Mouse (Mus musculus): ENCODE results near the gene Wdr48. TPM values are rescaled to one million over a fixed set of nuclear protein-coding genes. Genes with fewer than 3 reads are reported as not detected.

The Wdr48 gene
- total RNA-seq (2015; ENCODE audit: low replicate concordance) (31.3 and 85.3 TPM in 2 replicates), total RNA-seq (2017; ENCODE audit: low replicate concordance) (23.1 and 25.5 TPM in 2 replicates)

- peak; percentile 99 for ATAC-seq (replicated peaks; ENCODE audit: low FRiP score, poor library complexity, severe bottlenecking)
These were observed at the start of gene Wdr48 for GRCm38 (mm10) chr9:119894339-119895009. Wdr48 (plus strand) TSS chr9:119894878.

GRCm38 (mm10) chr9:119847187-119847586, 47.5 kb upstream of the Wdr48 start:
- no peak for ATAC-seq (replicated peaks; ENCODE audit: low FRiP score, poor library complexity, severe bottlenecking)

DNA sequence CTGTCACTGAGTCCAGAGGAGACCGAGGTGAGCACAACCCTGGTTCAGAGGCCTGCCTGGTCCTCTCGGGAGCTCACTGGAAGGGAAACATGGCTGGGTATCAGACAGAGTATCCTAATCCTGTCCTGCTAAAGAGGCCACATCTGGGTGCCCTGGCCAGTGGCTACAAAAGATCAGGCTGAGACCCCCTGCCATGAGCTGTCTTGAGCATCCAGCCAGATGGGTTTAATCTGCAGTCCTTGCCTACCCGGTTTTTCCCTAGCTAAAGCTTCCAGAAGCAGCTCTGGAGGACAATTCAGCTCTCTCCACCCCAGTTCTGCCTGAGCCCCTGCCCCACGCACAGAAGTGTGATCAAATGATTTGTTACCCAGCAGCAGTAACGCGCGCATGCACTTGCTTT, 46.0 kb upstream of the Wdr48 start:
- ATAC-seq (replicated peaks; ENCODE audit: low FRiP score, poor library complexity, severe bottlenecking): no peak

GRCm38 (mm10) chr9:119849214-119849613, 45.5 kb upstream of the Wdr48 start:
- no peak for ATAC-seq (replicated peaks; ENCODE audit: low FRiP score, poor library complexity, severe bottlenecking)

- no peak for ATAC-seq (replicated peaks; ENCODE audit: low FRiP score, poor library complexity, severe bottlenecking)
These were observed 42.2 kb upstream of the Wdr48 start for GRCm38 (mm10) chr9:119852347-119853030.

GRCm38 (mm10) chr9:119853071-119853846, 41.4 kb upstream of the Wdr48 start:
- no peak for ATAC-seq (replicated peaks; ENCODE audit: low FRiP score, poor library complexity, severe bottlenecking)

GRCm38 (mm10) chr9:119854170-119854569, 40.5 kb upstream of the Wdr48 start:
- no peak for ATAC-seq (replicated peaks; ENCODE audit: low FRiP score, poor library complexity, severe bottlenecking)

- ATAC-seq (replicated peaks; ENCODE audit: low FRiP score, poor library complexity, severe bottlenecking): no peak
These were observed 7.4 kb upstream of the Wdr48 start for GRCm38 (mm10) chr9:119887144-119887901.

- no peak for ATAC-seq (replicated peaks; ENCODE audit: low FRiP score, poor library complexity, severe bottlenecking)
These were observed 5.8 kb upstream of the Wdr48 start for GRCm38 (mm10) chr9:119888843-119889246.

DNA sequence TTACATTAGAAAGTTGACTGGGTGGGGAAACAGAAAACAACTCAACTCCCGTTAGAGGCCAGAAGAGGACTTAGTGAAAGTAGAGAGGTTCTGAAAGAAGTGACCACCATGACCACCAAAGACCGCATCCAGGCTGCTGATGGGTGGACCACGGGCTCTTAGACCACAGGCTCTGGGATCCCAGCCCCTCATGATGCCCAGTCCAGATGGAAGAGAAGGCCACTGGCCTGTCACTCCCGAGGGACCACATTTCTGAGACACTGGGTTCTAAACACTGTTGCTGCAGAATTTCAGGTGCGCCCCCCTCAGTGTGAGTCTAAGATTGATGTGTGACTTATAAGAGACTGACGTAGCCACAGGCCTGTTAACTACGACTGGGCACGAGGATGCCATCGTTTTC, 5.2 kb upstream of the Wdr48 start:
- no peak for ATAC-seq (replicated peaks; ENCODE audit: low FRiP score, poor library complexity, severe bottlenecking)

GRCm38 (mm10) chr9:119890692-119891091, 4.0 kb upstream of the Wdr48 start:
- ATAC-seq (replicated peaks; ENCODE audit: low FRiP score, poor library complexity, severe bottlenecking): no peak

DNA sequence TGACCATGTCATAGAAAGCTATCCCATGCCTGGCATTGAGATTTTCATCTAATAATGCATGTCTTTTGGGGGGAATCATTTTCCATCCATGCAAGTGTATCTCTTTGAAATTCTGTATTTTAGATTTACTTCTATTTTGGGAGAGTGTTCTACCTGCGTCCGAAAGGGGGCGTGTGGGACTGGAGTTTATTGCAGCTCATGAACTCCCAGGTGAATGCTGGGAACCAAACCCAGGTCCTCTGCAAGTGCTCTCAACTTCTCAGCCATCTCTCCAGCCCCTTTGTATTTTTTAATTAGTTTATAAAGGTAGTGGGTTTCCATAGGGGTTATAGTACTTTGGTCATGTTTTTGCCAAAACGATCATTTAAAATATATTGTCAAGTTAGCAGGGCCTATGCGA, 797 bp upstream of the Wdr48 start:
- no peak for ATAC-seq (replicated peaks; ENCODE audit: low FRiP score, poor library complexity, severe bottlenecking)

GRCm38 (mm10) chr9:119895040-119895721, 503 bp downstream of the Wdr48 start:
- peak; percentile 20; the same call in 1 of the 2 replicates for ATAC-seq (replicated peaks; ENCODE audit: low FRiP score, poor library complexity, severe bottlenecking)

GRCm38 (mm10) chr9:119899446-119899845, 4.8 kb downstream of the Wdr48 start:
- ATAC-seq (replicated peaks; ENCODE audit: low FRiP score, poor library complexity, severe bottlenecking): no peak

- ATAC-seq (replicated peaks; ENCODE audit: low FRiP score, poor library complexity, severe bottlenecking): no peak
These were observed 7.9 kb downstream of the Wdr48 start for GRCm38 (mm10) chr9:119902410-119903151.

GRCm38 (mm10) chr9:119908708-119909107, 14.0 kb downstream of the Wdr48 start:
- no peak for ATAC-seq (replicated peaks; ENCODE audit: low FRiP score, poor library complexity, severe bottlenecking)

GRCm38 (mm10) chr9:119909931-119910330, 15.3 kb downstream of the Wdr48 start:
- ATAC-seq (replicated peaks; ENCODE audit: low FRiP score, poor library complexity, severe bottlenecking): no peak

- ATAC-seq (replicated peaks; ENCODE audit: low FRiP score, poor library complexity, severe bottlenecking): no peak
These were observed 18.6 kb downstream of the Wdr48 start for GRCm38 (mm10) chr9:119913087-119913838.

Data from erythroblast, adult 5-6 weeks (primary cell).